ENCODE assay signal across 8 mouse cellular contexts in the genomic region with DNA sequence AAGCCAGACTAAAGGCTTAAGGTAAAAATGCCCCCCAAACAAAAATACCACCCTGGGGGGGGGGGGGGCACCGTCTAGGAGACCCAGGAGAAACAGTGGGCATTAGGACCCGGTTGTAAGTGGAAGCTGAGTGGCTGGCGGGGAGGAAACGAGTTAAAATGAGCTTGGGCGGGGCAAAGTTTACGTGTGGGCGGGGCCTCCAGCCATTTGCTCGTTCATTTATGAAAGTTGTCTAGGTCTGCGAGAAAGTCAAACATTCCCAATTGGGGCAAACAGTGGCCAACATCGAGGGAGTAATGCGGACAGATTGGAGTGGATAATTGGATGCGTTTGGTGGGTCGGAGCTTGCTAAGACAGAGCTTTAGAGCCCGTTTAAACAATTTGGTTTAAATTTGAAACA. TPM values are rescaled to one million over a fixed set of nuclear protein-coding genes. Genes with fewer than 3 reads are reported as not detected.
DNase-seq lines count a peak whose midpoint lies in the region; ATAC-seq and TF ChIP-seq lines count a peak whose summit lies in the region.

No protein-coding gene starts in this region.

- DNase-seq in ES-E14 (ENCODE audit: low read depth, low spot score) = no peak
- DNase-seq in lung, postnatal 10 days = peak; percentile 88
- peak; percentile 7 to 32 for DNase-seq in spleen, postnatal 36 days (ENCODE audit: low spot score in 2 of 2)
- no peak for DNase-seq in right cerebral cortex, postnatal 14 days
- DNase-seq in layer of hippocampus, adult 9-10 months (ENCODE audit: low spot score) = no peak

- peak overlapping the region; percentile 51 to 59 for H3K4me3 ChIP-seq in ES-E14 (ENCODE audit: insufficient read depth in 1 of 2, low read depth in 1 of 2, low read length in 2 of 2, poor library complexity in 1 of 2, severe bottlenecking in 1 of 2)
- H3K4me3 ChIP-seq in heart, embryonic 11.5 days (ENCODE audit: low read depth, low read length) = peak overlapping the region; percentile 31
- peak overlapping the region; percentile 26 for H3K4me3 ChIP-seq in kidney, embryonic 14.5 days (ENCODE audit: low read length)

- no peak overlapping the region; the same call in 1 of the 2 replicates for H3K9ac ChIP-seq in ES-E14 (ENCODE audit: insufficient read depth, low read depth, low read length, poor library complexity, severe bottlenecking)
- no peak overlapping the region for H3K9ac ChIP-seq in heart, embryonic 11.5 days (ENCODE audit: low read depth, low read length)
- H3K9ac ChIP-seq in kidney, embryonic 14.5 days (ENCODE audit: low read depth, low read length) = no peak overlapping the region

- H3K36me3 ChIP-seq in ES-E14 (ENCODE audit: control insufficient read depth, insufficient read depth, low read length, poor library complexity, severe bottlenecking) = no peaks in the 10 kb centered on the region
- H3K36me3 ChIP-seq in heart, embryonic 11.5 days (ENCODE audit: control insufficient read depth, insufficient read depth, low read length) = no peaks in the 10 kb centered on the region
- no peaks in the 10 kb centered on the region for H3K36me3 ChIP-seq in kidney, embryonic 14.5 days (ENCODE audit: control insufficient read depth, insufficient read depth, low read length)

- H3K4me1 ChIP-seq in ES-E14 (ENCODE audit: control insufficient read depth in 2 of 2, insufficient read depth in 2 of 2, low read length in 2 of 2, poor library complexity in 1 of 2) = peaks cover 0 to 14% of the 10 kb centered on the region in 2 experiments; a peak in 2 of 4 replicates
- H3K4me1 ChIP-seq in heart, embryonic 11.5 days (ENCODE audit: control insufficient read depth, insufficient read depth, low read length) = peaks cover 11% of the 10 kb centered on the region
- no peaks in the 10 kb centered on the region for H3K4me1 ChIP-seq in kidney, embryonic 14.5 days (ENCODE audit: control insufficient read depth, insufficient read depth, low read length)

- ATAC-seq in common myeloid progenitor, adult 5-6 weeks (replicated peaks; ENCODE audit: low read depth, poor library complexity, severe bottlenecking) = peak; percentile 59; the same call in 1 of the 2 replicates
- ATAC-seq in heart, embryonic 11.5 days (replicated peaks; ENCODE audit: insufficient number of reproducible peaks, low FRiP score, low TSS enrichment) = no peak
- 0 out of 2 replicates have a peak, but pooled peaks have one; percentile 29 for ATAC-seq in kidney, embryonic 14.5 days (ENCODE audit: low FRiP score, low TSS enrichment)

- 15% methylated on average over 14 of the region's 14 CpGs for WGBS in heart, embryonic 11.5 days (ENCODE audit: insufficient replicate concordance)
- WGBS in kidney, embryonic 14.5 days = 17% methylated on average over 13 of the region's 14 CpGs

- in situ Hi-C loops in ES-E14 (cut with MboI; ENCODE audit: low sequenced_read_pairs in 2 of 2, unreplicated experiment in 2 of 2) = no loop called here

- H3K27ac ChIP-seq in ES-E14 (ENCODE audit: insufficient read depth, low read depth, low read length, poor library complexity, severe bottlenecking) = no peak overlapping the region
- H3K27ac ChIP-seq in heart, embryonic 11.5 days (ENCODE audit: low read depth, low read length) = no peak overlapping the region
- no peak overlapping the region for H3K27ac ChIP-seq in kidney, embryonic 14.5 days (ENCODE audit: low read depth, low read length)

- no peaks in the 10 kb centered on the region for H3K9me3 ChIP-seq in ES-E14 (ENCODE audit: control insufficient read depth, insufficient read depth, low read depth, low read length)
- no peaks in the 10 kb centered on the region for H3K9me3 ChIP-seq in heart, embryonic 11.5 days (replicated peaks; ENCODE audit: control insufficient read depth, low read length)
- H3K9me3 ChIP-seq in kidney, embryonic 14.5 days (ENCODE audit: control insufficient read depth, low read length) = no peaks in the 10 kb centered on the region

- no peaks in the 10 kb centered on the region; the same call in 1 of the 2 replicates for H3K27me3 ChIP-seq in heart, embryonic 11.5 days (ENCODE audit: control insufficient read depth, insufficient read depth, low read length)
- no peaks in the 10 kb centered on the region for H3K27me3 ChIP-seq in kidney, embryonic 14.5 days (ENCODE audit: control insufficient read depth, insufficient read depth, low read length)

- H3K4me2 ChIP-seq in heart, embryonic 11.5 days = peak overlapping the region; percentile 62
- peak overlapping the region; percentile 41 for H3K4me2 ChIP-seq in kidney, embryonic 14.5 days (replicated peaks; ENCODE audit: low read depth, low read length)

TF ChIP-seq in ES-E14, 5 proteins besides CTCF, POLR2A, EP300 and RAD21:
- TF ChIP-seq HCFC1 (IDR thresholded peaks at IDR 0.05; ENCODE audit: borderline replicate concordance, insufficient read depth, low read length) (no peak), ZNF384 (IDR thresholded peaks at IDR 0.05; ENCODE audit: low read depth, low read length) (no peak), ZC3H11A (IDR thresholded peaks at IDR 0.05; ENCODE audit: borderline replicate concordance, low read depth, low read length) (no peak), CHD2 (IDR thresholded peaks at IDR 0.05; ENCODE audit: low read depth, low read length) (no peak), MAFK (IDR thresholded peaks at IDR 0.05; ENCODE audit: insufficient read depth, low read depth, low read length) (no peak)

RNA-seq across cellular contexts. Expression of a gene that starts 5.5 kb away (rescaled TPM):
- 11.7 and 25.7 TPM in 2 replicates for total RNA-seq in ES-E14 (2012; rRNA removed)
- 2.7 and 3.0 TPM in 2 replicates for total RNA-seq in common myeloid progenitor, adult 5-6 weeks (2017)
- polyA plus RNA-seq in heart, embryonic 11.5 days (2014; fragmentation: Nextera tagmentation; extraction: Ambion mirVana) = 4.4 and 4.7 TPM in 2 replicates
- polyA plus RNA-seq in kidney, embryonic 14.5 days (2014; fragmentation: Nextera tagmentation; extraction: Ambion mirVana) = 7.4 and 9.0 TPM in 2 replicates

RNA-seq across cellular contexts. Expression of a gene that starts 26.0 kb away (rescaled TPM):
- total RNA-seq in ES-E14 (2012; rRNA removed) = 367 and 381 TPM in 2 replicates
- 128 and 168 TPM in 2 replicates for total RNA-seq in common myeloid progenitor, adult 5-6 weeks (2017)
- 571 and 603 TPM in 2 replicates for polyA plus RNA-seq in heart, embryonic 11.5 days (2014; fragmentation: Nextera tagmentation; extraction: Ambion mirVana)
- 710 and 781 TPM in 2 replicates for polyA plus RNA-seq in kidney, embryonic 14.5 days (2014; fragmentation: Nextera tagmentation; extraction: Ambion mirVana)

RNA-seq across cellular contexts. Expression of a gene that starts 43.7 kb away (rescaled TPM):
- 76.7 and 84.5 TPM in 2 replicates for total RNA-seq in ES-E14 (2012; rRNA removed)
- total RNA-seq in common myeloid progenitor, adult 5-6 weeks (2017) = 19.4 and 26.6 TPM in 2 replicates
- polyA plus RNA-seq in heart, embryonic 11.5 days (2014; fragmentation: Nextera tagmentation; extraction: Ambion mirVana) = 77.0 and 88.9 TPM in 2 replicates
- polyA plus RNA-seq in kidney, embryonic 14.5 days (2014; fragmentation: Nextera tagmentation; extraction: Ambion mirVana) = 36.4 and 72.2 TPM in 2 replicates

Comparison
In these comparisons a context has a peak if more than half of its experiments do, and no peak if none do; other contexts are left out.
1. DNase-seq: peak in lung, postnatal 10 days (single experiment) and spleen, postnatal 36 days (2 of 2); none in ES-E14 (single experiment), right cerebral cortex, postnatal 14 days (single experiment) and layer of hippocampus, adult 9-10 months (single experiment).
2. Peak in every context shown above with its lines, with median percentiles within 50 percentile points of each other: H3K4me3 ChIP-seq.